Mouse (Mus musculus) forebrain, embryonic 14.5 days (tissue): ENCODE data around the gene Dhrs2. TPM values are rescaled to one million over a fixed set of nuclear protein-coding genes. Genes with fewer than 3 reads are reported as not detected.

Experiments
- ATAC-seq: fragments of 200-750 bp; cut with Nextera tagmentation; 2 replicates; pipeline ENCODE4 v1.8.0; 2017; ENCODE audit warnings: mild to moderate bottlenecking, moderate library complexity
- DNase-seq: peaks from one replicate; pipeline ENCODE4 v3.0.0-alpha.2; 2015; ENCODE audit warnings: low spot score
- H3K27ac ChIP-seq: fragments of 300-500 bp; sonication (generic); 2 replicates; pipeline ENCODE4 v1.5.1; 2014; ENCODE audit warnings: low read depth, mild to moderate bottlenecking, control low read depth, low read length, moderate library complexity
- H3K27me3 ChIP-seq: fragments of 300-500 bp; sonication (generic); replicated peaks from 2 replicates; pipeline ENCODE4 v1.6.1; 2014; ENCODE audit warnings: low read length, control low read depth, mixed read lengths; ENCODE audit not compliant: control insufficient read depth, insufficient read depth
- H3K36me3 ChIP-seq: fragments of 300-500 bp; sonication (generic); 2 replicates; pipeline ENCODE4 v1.6.1; 2014; ENCODE audit warnings: low read length, control low read depth; ENCODE audit not compliant: control insufficient read depth, insufficient read depth
- H3K4me1 ChIP-seq: fragments of 300-500 bp; sonication (generic); 2 replicates; pipeline ENCODE4 v1.6.1; 2014; ENCODE audit warnings: antibody characterized with exemption, low read length, control low read depth; ENCODE audit not compliant: control insufficient read depth, insufficient read depth
- H3K4me2 ChIP-seq: fragments of 300-500 bp; sonication (generic); 2 replicates; pipeline ENCODE4 v1.6.1; 2014; ENCODE audit warnings: mild to moderate bottlenecking, control low read depth, low read length
- H3K4me3 ChIP-seq: fragments of 300-500 bp; sonication (generic); 2 replicates; pipeline ENCODE4 v1.5.1; 2014; ENCODE audit warnings: low read depth, low read length, control low read depth
- H3K9ac ChIP-seq: fragments of 300-500 bp; sonication (generic); 2 replicates; pipeline ENCODE4 v1.6.1; 2014; ENCODE audit warnings: mild to moderate bottlenecking, low read length, control low read depth, moderate library complexity
- H3K9me3 ChIP-seq: fragments of 300-500 bp; sonication (generic); replicated peaks from 2 replicates; pipeline ENCODE4 v1.6.1; 2016; ENCODE audit warnings: low read length, control low read depth, mixed read lengths; ENCODE audit not compliant: control insufficient read depth
- WGBS: fragments of 180-500 bp; shearing (Covaris S2); extraction: QIAGEN DNeasy Blood & Tissue Kit; methylation state at CpG from one replicate; pipeline ENCODE4 v1.1.7; 2014; 5-methylcytosine and 5-hydroxymethylcytosine counted together
- polyA plus RNA-seq: library from polyadenylated mRNA; unstranded; fragments of >200 nt; fragmentation: Nextera tagmentation; extraction: Ambion mirVana; gene quantifications from 2 replicates; pipeline ENCODE4 v1.2.1, GENCODE M21; 2014

Dhrs2 gene
- polyA plus RNA-seq, 1 experiment from 2014 or later, result 0.56 TPM

- Histone ChIP-seq H3K9me3 (no peaks in the 10 kb centered on the region), H3K36me3 (no peaks in the 10 kb centered on the region), H3K27me3 (no peaks in the 10 kb centered on the region), H3K9ac (no peak overlapping the region), H3K4me2 (no peak overlapping the region), H3K4me3 (no peak overlapping the region), H3K4me1 (no peaks in the 10 kb centered on the region), H3K27ac (no peak overlapping the region)
- ATAC-seq, result no peak
- peak; percentile 79 for DNase-seq
- 3% methylated on average over 1 of the region's 1 CpGs for WGBS
Measured at GRCm38 (mm10) chr14:55223172-55223571, 1.4 kb downstream of the Dhrs2 start.

GRCm38 (mm10) chr14:55234639-55235038 lies 12.8 kb downstream of the Dhrs2 start:
- Histone ChIP-seq H3K27ac (no peak overlapping the region), H3K4me3 (no peak overlapping the region), H3K9ac (no peak overlapping the region), H3K4me2 (no peak overlapping the region), H3K4me1 (no peaks in the 10 kb centered on the region), H3K27me3 (no peaks in the 10 kb centered on the region), H3K9me3 (no peaks in the 10 kb centered on the region), H3K36me3 (no peaks in the 10 kb centered on the region)
- DNase-seq (no peak), ATAC-seq (no peak)
- 87% methylated on average over 11 of the region's 11 CpGs for WGBS

GRCm38 (mm10) chr14:55236685-55237084 lies 14.9 kb downstream of the Dhrs2 start:
- Histone ChIP-seq H3K4me1 (no peaks in the 10 kb centered on the region), H3K4me3 (no peak overlapping the region), H3K9me3 (no peaks in the 10 kb centered on the region), H3K27me3 (no peaks in the 10 kb centered on the region), H3K4me2 (no peak overlapping the region), H3K36me3 (no peaks in the 10 kb centered on the region), H3K9ac (no peak overlapping the region), H3K27ac (no peak overlapping the region)
- no peak for ATAC-seq
- 71% methylated on average over 2 of the region's 2 CpGs for WGBS
- no peak for DNase-seq

GRCm38 (mm10) chr14:55242664-55243063 lies 20.9 kb downstream of the Dhrs2 start:
- peak; percentile 56 for DNase-seq
- H3K27me3 ChIP-seq, result no peaks in the 10 kb centered on the region
- 97% methylated on average over 1 of the region's 1 CpGs for WGBS
- no peak overlapping the region for H3K9ac ChIP-seq
- H3K36me3 ChIP-seq, result no peaks in the 10 kb centered on the region
- no peak overlapping the region for H3K4me2 ChIP-seq
- ATAC-seq, result no peak
- H3K27ac ChIP-seq, result no peak overlapping the region
- H3K9me3 ChIP-seq, result no peaks in the 10 kb centered on the region
- H3K4me3 ChIP-seq, result no peak overlapping the region
- no peaks in the 10 kb centered on the region for H3K4me1 ChIP-seq

GRCm38 (mm10) chr14:55247181-55247580 lies 25.4 kb downstream of the Dhrs2 start:
- Histone ChIP-seq H3K36me3 (no peaks in the 10 kb centered on the region), H3K4me3 (no peak overlapping the region), H3K27ac (no peak overlapping the region), H3K4me1 (no peaks in the 10 kb centered on the region), H3K9me3 (no peaks in the 10 kb centered on the region), H3K4me2 (no peak overlapping the region), H3K9ac (no peak overlapping the region), H3K27me3 (no peaks in the 10 kb centered on the region)
- DNase-seq (no peak), ATAC-seq (no peak)
- 33% methylated on average over 6 of the region's 6 CpGs for WGBS

- no peak overlapping the region for H3K9ac ChIP-seq
- no peak overlapping the region for H3K27ac ChIP-seq
- no peak for ATAC-seq
- no peaks in the 10 kb centered on the region for H3K36me3 ChIP-seq
- no peak overlapping the region for H3K4me3 ChIP-seq
- no peak for DNase-seq
- no peaks in the 10 kb centered on the region for H3K4me1 ChIP-seq
- no peak overlapping the region for H3K4me2 ChIP-seq
- 69% methylated on average over 6 of the region's 6 CpGs for WGBS
- H3K27me3 ChIP-seq, result no peaks in the 10 kb centered on the region
- no peaks in the 10 kb centered on the region for H3K9me3 ChIP-seq
Measured at GRCm38 (mm10) chr14:55248284-55248683, 26.5 kb downstream of the Dhrs2 start.

GRCm38 (mm10) chr14:55253580-55253979 lies 31.8 kb downstream of the Dhrs2 start:
- Histone ChIP-seq H3K4me3 (no peak overlapping the region), H3K4me2 (no peak overlapping the region), H3K27me3 (no peaks in the 10 kb centered on the region), H3K4me1 (no peaks in the 10 kb centered on the region), H3K9me3 (no peaks in the 10 kb centered on the region), H3K9ac (no peak overlapping the region), H3K27ac (no peak overlapping the region), H3K36me3 (no peaks in the 10 kb centered on the region)
- ATAC-seq, result no peak
- DNase-seq, result no peak
- whole genome bisulfite sequencing, result 85% methylated on average over 4 of the region's 4 CpGs

GRCm38 (mm10) chr14:55255443-55255842 lies 33.6 kb downstream of the Dhrs2 start:
- Histone ChIP-seq H3K4me2 (no peak overlapping the region), H3K27ac (no peak overlapping the region), H3K36me3 (no peaks in the 10 kb centered on the region), H3K9ac (no peak overlapping the region), H3K9me3 (no peaks in the 10 kb centered on the region), H3K27me3 (no peaks in the 10 kb centered on the region), H3K4me1 (no peaks in the 10 kb centered on the region), H3K4me3 (no peak overlapping the region)
- no peak for DNase-seq
- ATAC-seq, result no peak
- WGBS, result 40% methylated on average over 6 of the region's 6 CpGs

GRCm38 (mm10) chr14:55271158-55271557 lies 49.4 kb downstream of the Dhrs2 start:
- no peak for ATAC-seq
- H3K36me3 ChIP-seq, result no peaks in the 10 kb centered on the region
- no peak overlapping the region for H3K4me2 ChIP-seq
- H3K27me3 ChIP-seq, result no peaks in the 10 kb centered on the region
- H3K9ac ChIP-seq, result no peak overlapping the region
- H3K9me3 ChIP-seq, result no peaks in the 10 kb centered on the region
- peak; percentile 77 for DNase-seq
- no peak overlapping the region for H3K4me3 ChIP-seq
- WGBS, result 60% methylated on average over 3 of the region's 3 CpGs
- no peak overlapping the region for H3K27ac ChIP-seq
- no peaks in the 10 kb centered on the region for H3K4me1 ChIP-seq
